Mouse (Mus musculus) spleen, adult 2 months (tissue): ENCODE results near the gene Wipf1. TPM values are rescaled to one million over a fixed set of nuclear protein-coding genes. Genes with fewer than 3 reads are reported as not detected.

Experiments used
- DNase-seq, 2 experiments: peaks; one replicate each; pipeline versions ENCODE4 v3.0.0 to v3.0.0-alpha.2; 2012 to 2021; ENCODE audit warnings: low spot score in 2 of 2, low read depth in 1 of 2
- H3K27ac ChIP-seq: fragments of 200-500 bp; 2 replicates; pipeline ENCODE4 v1.5.1; 2012; ENCODE audit warnings: low read length, inconsistent platforms; ENCODE audit not compliant: insufficient read depth
- H3K27me3 ChIP-seq: fragments of 200-500 bp; 2 replicates; pipeline ENCODE4 v1.6.1; 2012; ENCODE audit warnings: mild to moderate bottlenecking, moderate library complexity, low read length, inconsistent platforms; ENCODE audit not compliant: control insufficient read depth, insufficient read depth
- H3K36me3 ChIP-seq: fragments of 200-500 bp; 2 replicates; pipeline ENCODE4 v1.6.1; 2012; ENCODE audit warnings: mild to moderate bottlenecking, low read length, inconsistent platforms; ENCODE audit not compliant: control insufficient read depth, insufficient read depth
- H3K4me1 ChIP-seq: fragments of 200-500 bp; 2 replicates; pipeline ENCODE4 v1.6.1; 2011; ENCODE audit warnings: inconsistent platforms; ENCODE audit not compliant: control insufficient read depth, insufficient read depth, insufficient read length
- H3K4me3 ChIP-seq: fragments of 200-500 bp; 2 replicates; pipeline ENCODE4 v1.5.1; 2011; ENCODE audit warnings: mild to moderate bottlenecking, inconsistent platforms; ENCODE audit not compliant: insufficient read depth, insufficient read length; ENCODE audit errors: extremely low read depth
- CTCF ChIP-seq: fragments of 200-500 bp; IDR thresholded peaks from 2 replicates; pipeline ENCODE4 v1.5.1; 2011; ENCODE audit warnings: mild to moderate bottlenecking, inconsistent platforms; ENCODE audit not compliant: insufficient read depth, insufficient read length, insufficient replicate concordance; ENCODE audit errors: extremely low read depth
- POLR2A ChIP-seq: fragments of 200-500 bp; IDR thresholded peaks from 2 replicates; pipeline ENCODE4 v1.6.1; 2011; ENCODE audit warnings: low read depth, low read length, inconsistent platforms
- WGBS: fragments of 180-500 bp; shearing (Covaris S2); methylation state at CpG from one replicate; pipeline ENCODE4 v1.1.7; 2018; 5-methylcytosine and 5-hydroxymethylcytosine counted together
- polyA plus RNA-seq: library from polyadenylated mRNA; depleted of rRNA; stranded (reverse); fragments of >200 nt; gene quantifications from 2 replicates; pipeline ENCODE4 v1.2.3, GENCODE M21; 2012

The Wipf1 gene
- polyA plus RNA-seq, 1 experiment = 58.7 TPM

- TF ChIP-seq POLR2A = no peak
- TF ChIP-seq CTCF = no peak
- Histone ChIP-seq H3K4me1 (peaks cover 5% of the 10 kb centered on the region; the same call in 1 of the 2 replicates), H3K36me3 (no peaks in the 10 kb centered on the region), H3K27ac (no peak overlapping the region), H3K4me3 (no peak overlapping the region), H3K27me3 (no peaks in the 10 kb centered on the region)
- DNase-seq = no peak
- WGBS = 91% methylated on average over 13 of the region's 13 CpGs
Observed at GRCm38 (mm10) chr2:73500864-73501263, 28.7 kb downstream of the Wipf1 start.

DNA sequence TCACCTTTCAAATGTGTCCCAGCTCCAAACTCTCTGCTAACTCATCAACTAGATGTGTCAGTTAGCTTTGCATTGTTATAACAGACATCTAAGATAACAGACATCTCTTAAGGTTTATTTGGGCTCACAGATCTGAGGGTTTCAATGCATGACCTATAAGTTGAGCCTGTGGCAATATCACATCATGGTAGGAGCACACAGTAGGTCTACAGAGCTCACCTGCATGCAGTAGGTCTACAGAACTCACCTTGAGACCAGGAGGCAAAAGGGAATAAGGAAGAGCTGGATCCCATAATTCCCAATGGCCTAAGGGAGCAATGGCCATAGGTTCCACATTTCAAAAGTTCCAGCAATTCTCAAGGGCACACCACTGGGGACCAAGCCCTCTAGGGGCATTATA is 31.2 kb downstream of the Wipf1 start:
- Histone ChIP-seq H3K27ac (no peak overlapping the region), H3K4me3 (no peak overlapping the region), H3K4me1 (peaks cover 10% of the 10 kb centered on the region), H3K27me3 (no peaks in the 10 kb centered on the region), H3K36me3 (no peaks in the 10 kb centered on the region)
- DNase-seq = no peak
- TF ChIP-seq POLR2A = no peak
- no peak for TF ChIP-seq CTCF

DNA sequence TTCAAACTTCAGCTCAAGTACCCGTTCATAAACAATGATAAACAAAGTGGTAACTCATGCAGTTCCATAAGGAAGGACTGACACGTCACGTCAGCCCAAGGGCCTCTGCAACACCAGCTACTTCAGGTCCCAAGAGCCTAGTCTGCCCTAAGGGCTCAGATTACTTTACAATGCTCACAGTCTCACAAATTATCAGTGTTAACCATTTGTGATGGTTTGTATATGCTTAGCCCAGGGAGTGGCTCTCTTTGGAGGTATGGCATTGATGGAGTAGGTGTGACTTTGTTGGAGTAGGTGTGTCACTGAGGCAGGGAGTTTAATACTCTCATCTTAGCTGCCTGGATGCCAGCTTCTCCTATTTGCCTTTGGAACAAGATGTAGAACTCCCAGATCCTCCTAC is 32.0 kb downstream of the Wipf1 start:
- no peaks in the 10 kb centered on the region for H3K27me3 ChIP-seq

DNA sequence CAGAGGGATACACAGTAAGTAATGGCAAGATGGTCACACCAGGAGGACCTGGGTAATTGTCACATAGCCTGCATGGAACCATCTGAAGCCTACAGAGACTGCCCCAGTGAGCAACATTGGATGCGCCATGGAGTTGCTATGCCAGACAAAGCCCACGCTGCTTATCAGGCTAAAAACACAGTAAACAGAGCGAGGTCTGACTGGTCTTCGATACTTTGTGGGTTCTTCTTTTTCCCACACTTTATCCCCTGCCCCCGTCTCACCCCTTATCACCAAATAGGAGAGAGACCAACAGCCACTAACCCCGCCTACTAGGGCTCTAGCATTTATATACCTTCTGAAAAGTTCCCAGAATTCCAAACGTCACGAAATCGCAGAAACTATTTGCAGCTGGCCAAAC is 32.6 kb downstream of the Wipf1 start:
- DNase-seq = no peak
- Histone ChIP-seq H3K36me3 (no peaks in the 10 kb centered on the region), H3K27me3 (no peaks in the 10 kb centered on the region), H3K27ac (no peak overlapping the region), H3K4me1 (peaks cover 10% of the 10 kb centered on the region), H3K4me3 (no peak overlapping the region)
- TF ChIP-seq CTCF (no peak), POLR2A (no peak)
- WGBS = 85% methylated on average over 9 of the region's 9 CpGs

More for the DNA sequence above, 32.0 kb downstream of the Wipf1 start:
- Histone ChIP-seq H3K36me3 (no peaks in the 10 kb centered on the region), H3K4me1 (peaks cover 10% of the 10 kb centered on the region), H3K4me3 (no peak overlapping the region), H3K27ac (no peak overlapping the region)
- TF ChIP-seq CTCF (no peak), POLR2A (no peak)
- WGBS = 79% methylated on average over 3 of the region's 3 CpGs
- no peak for DNase-seq

- TF ChIP-seq CTCF = no peak
- TF ChIP-seq POLR2A = no peak
- Histone ChIP-seq H3K36me3 (no peaks in the 10 kb centered on the region), H3K4me3 (no peak overlapping the region), H3K27me3 (no peaks in the 10 kb centered on the region), H3K27ac (peak overlapping the region; percentile 66), H3K4me1 (peaks cover 10% of the 10 kb centered on the region)
- DNase-seq = no peak
- WGBS = 75% methylated on average over 4 of the region's 4 CpGs
Observed at GRCm38 (mm10) chr2:73496329-73496685, 33.2 kb downstream of the Wipf1 start.

GRCm38 (mm10) chr2:73495617-73496328 is 33.8 kb downstream of the Wipf1 start:
- DNase-seq = peak; percentile 58 to 82
- no peak for TF ChIP-seq POLR2A
- TF ChIP-seq CTCF = no peak
- no peaks in the 10 kb centered on the region for H3K27me3 ChIP-seq
- no peaks in the 10 kb centered on the region for H3K36me3 ChIP-seq
- H3K4me3 ChIP-seq = no peak overlapping the region
- 14% methylated on average over 16 of the region's 16 CpGs for WGBS
- H3K4me1 ChIP-seq = peaks cover 10% of the 10 kb centered on the region
- peak overlapping the region; percentile 66 for H3K27ac ChIP-seq

- H3K4me1 ChIP-seq = peaks cover 10% of the 10 kb centered on the region
- H3K36me3 ChIP-seq = no peaks in the 10 kb centered on the region
- H3K27me3 ChIP-seq = no peaks in the 10 kb centered on the region
- no peak overlapping the region for H3K27ac ChIP-seq
- WGBS = 93% methylated on average over 3 of the region's 3 CpGs
- no peak for TF ChIP-seq POLR2A
- no peak for TF ChIP-seq CTCF
- H3K4me3 ChIP-seq = no peak overlapping the region
- DNase-seq = no peak
Observed at GRCm38 (mm10) chr2:73493517-73493916, 36.0 kb downstream of the Wipf1 start.
